Mouse (Mus musculus) MEL (cell line): ENCODE measurements around the gene Optn. TPM values are rescaled to one million over a fixed set of nuclear protein-coding genes. Genes with fewer than 3 reads are reported as not detected.
"Not testable (repeated sequence)": the region's sequence is repeated elsewhere in the genome, so short reads cannot be mapped to it uniquely, and the experiment has no call there.

ENCODE experiments used
- DNase-seq: peaks from one replicate; pipeline ENCODE4 v3.0.0; 2011; ENCODE audit warnings: low read depth, low spot score
- H3K27ac ChIP-seq: 2 replicates; pipeline ENCODE4 v1.5.1; 2012; ENCODE audit warnings: low read depth, mild to moderate bottlenecking, control low read depth, low read length, moderate library complexity; ENCODE audit not compliant: control insufficient read depth
- H3K27me3 ChIP-seq, 2 experiments: fragments of 150-350 bp in 1 of 2; sonication (generic) in 1 of 2; 2 replicates each; pipeline ENCODE4 v1.6.1; 2012; ENCODE audit warnings: low read length in 2 of 2, mild to moderate bottlenecking in 2 of 2, improper control_type of control experiment in 1 of 2, moderate library complexity in 1 of 2; ENCODE audit not compliant: insufficient read depth in 2 of 2, control insufficient read depth in 1 of 2
- H3K36me3 ChIP-seq, 2 experiments: 2 replicates each; pipeline ENCODE4 v1.6.1; 2012 to 2014; ENCODE audit warnings: low read length in 2 of 2, improper control_type of control experiment in 1 of 2, inconsistent platforms in 1 of 2, mild to moderate bottlenecking in 1 of 2; ENCODE audit not compliant: insufficient read depth in 2 of 2, control insufficient read depth in 1 of 2
- H3K4me1 ChIP-seq, 2 experiments: fragments of 150-350 bp in 1 of 2; sonication (generic) in 1 of 2; 2 replicates each; pipeline ENCODE4 v1.6.1; 2012; ENCODE audit warnings: low read length in 2 of 2, improper control_type of control experiment in 1 of 2, mild to moderate bottlenecking in 1 of 2; ENCODE audit not compliant: insufficient read depth in 2 of 2, control insufficient read depth in 1 of 2
- H3K4me3 ChIP-seq, 2 experiments: fragments of 150-350 bp in 1 of 2; sonication (generic) in 1 of 2; 2 replicates each; pipeline ENCODE4 v1.5.1; 2012; ENCODE audit warnings: low read depth in 2 of 2, low read length in 2 of 2, mild to moderate bottlenecking in 2 of 2, moderate library complexity in 2 of 2, control low read depth in 1 of 2, improper control_type of control experiment in 1 of 2; ENCODE audit not compliant: control insufficient read depth in 1 of 2, insufficient read depth in 1 of 2
- H3K79me2 ChIP-seq: 2 replicates; pipeline ENCODE4 v1.6.1; 2012; ENCODE audit warnings: mild to moderate bottlenecking, low read length, moderate library complexity; ENCODE audit not compliant: control insufficient read depth, poor library complexity, insufficient read depth
- H3K9ac ChIP-seq: 2 replicates; pipeline ENCODE4 v1.6.1; 2012; ENCODE audit warnings: low read depth, mild to moderate bottlenecking, control low read depth, low read length, moderate library complexity; ENCODE audit not compliant: control insufficient read depth, poor library complexity, severe bottlenecking
- H3K9me3 ChIP-seq: fragments of 150-350 bp; sonication (generic); replicated peaks from 2 replicates; pipeline ENCODE4 v1.6.1; 2012; ENCODE audit warnings: mild to moderate bottlenecking, low read length, improper control_type of control experiment, moderate library complexity; ENCODE audit not compliant: insufficient read depth
- CHD1 ChIP-seq: IDR thresholded peaks from 2 replicates; pipeline ENCODE4 v1.6.1; 2012; ENCODE audit warnings: low read depth, mild to moderate bottlenecking, inconsistent platforms, low read length, improper control_type of control experiment
- CTCF ChIP-seq, 3 experiments: IDR thresholded peaks in 2 of 3; conservative IDR thresholded peaks in 1 of 3; 2 replicates each; pipeline ENCODE4 v1.5.1; 2011 to 2012; ENCODE audit warnings: low read length in 3 of 3, low read depth in 2 of 3, mild to moderate bottlenecking in 2 of 3, improper control_type of control experiment in 1 of 3, inconsistent platforms in 1 of 3, mixed read lengths in 1 of 3, moderate library complexity in 1 of 3; ENCODE audit not compliant: control insufficient read depth in 1 of 3, insufficient read depth in 1 of 3, poor library complexity in 1 of 3, severe bottlenecking in 1 of 3
- HCFC1 ChIP-seq: IDR thresholded peaks from 2 replicates; pipeline ENCODE4 v1.6.1; 2012; ENCODE audit warnings: low read depth, mild to moderate bottlenecking, inconsistent platforms, low read length, improper control_type of control experiment, moderate library complexity
- JUND ChIP-seq: IDR thresholded peaks from 2 replicates; pipeline ENCODE4 v1.6.1; 2011; ENCODE audit warnings: low read depth, mild to moderate bottlenecking, improper control_type of control experiment, low read length
- MAZ ChIP-seq: IDR thresholded peaks from 2 replicates; pipeline ENCODE4 v1.6.1; 2012; ENCODE audit warnings: low read depth, mild to moderate bottlenecking, inconsistent platforms, low read length, improper control_type of control experiment
- RAD21 ChIP-seq: IDR thresholded peaks from 2 replicates; pipeline ENCODE4 v1.6.1; 2011; ENCODE audit warnings: mild to moderate bottlenecking, low read depth, low read length, improper control_type of control experiment
- SMC3 ChIP-seq: IDR thresholded peaks from 2 replicates; pipeline ENCODE4 v1.6.1; 2011; ENCODE audit warnings: low read depth, low read length, improper control_type of control experiment
- TAL1 ChIP-seq: IDR thresholded peaks from 2 replicates; pipeline ENCODE4 v1.6.1; 2012; ENCODE audit warnings: mild to moderate bottlenecking, inconsistent platforms, low read length, moderate library complexity, mixed read lengths
- TBP ChIP-seq: IDR thresholded peaks from 2 replicates; pipeline ENCODE4 v1.8.0; 2011; ENCODE audit warnings: low read depth, low read length, improper control_type of control experiment
- TCF12 ChIP-seq: IDR thresholded peaks from 2 replicates; pipeline ENCODE4 v1.6.1; 2014; ENCODE audit warnings: low read depth, mild to moderate bottlenecking, inconsistent platforms, low read length, improper control_type of control experiment, moderate library complexity
- ZC3H11A ChIP-seq: IDR thresholded peaks from 2 replicates; pipeline ENCODE4 v1.6.1; 2012; ENCODE audit warnings: low read depth, mild to moderate bottlenecking, inconsistent platforms, low read length, improper control_type of control experiment
- ZMIZ1 ChIP-seq: IDR thresholded peaks from 2 replicates; pipeline ENCODE4 v1.6.1; 2012; ENCODE audit warnings: low read depth, mild to moderate bottlenecking, inconsistent platforms, low read length, improper control_type of control experiment, moderate library complexity
- ZNF384 ChIP-seq: IDR thresholded peaks from 2 replicates; pipeline ENCODE4 v1.6.1; 2012; ENCODE audit warnings: low read depth, mild to moderate bottlenecking, inconsistent platforms, low read length, improper control_type of control experiment
- polyA plus RNA-seq, 2 experiments: library from polyadenylated mRNA; stranded (reverse) in 1 of 2; unstranded in 1 of 2; fragments of >175 nt in 1 of 2; fragments of >200 nt in 1 of 2; gene quantifications; 2 replicates each; pipeline versions ENCODE4 v1.2.1 to v1.2.4; 2012; ENCODE audit warnings: low replicate concordance in 2 of 2, low read depth in 1 of 2; ENCODE audit not compliant: insufficient read length in 2 of 2, insufficient read depth in 1 of 2, missing spikeins in 1 of 2
- total RNA-seq: library from RNA; depleted of rRNA; stranded (reverse); fragments of 300-350 nt; gene quantifications from 2 replicates; pipeline ENCODE4 v1.2.3, GENCODE M21; 2012

The Optn gene
- total and polyA plus RNA-seq, 3 experiments: 10.9 to 17.0 TPM; not detected in 1

DNA sequence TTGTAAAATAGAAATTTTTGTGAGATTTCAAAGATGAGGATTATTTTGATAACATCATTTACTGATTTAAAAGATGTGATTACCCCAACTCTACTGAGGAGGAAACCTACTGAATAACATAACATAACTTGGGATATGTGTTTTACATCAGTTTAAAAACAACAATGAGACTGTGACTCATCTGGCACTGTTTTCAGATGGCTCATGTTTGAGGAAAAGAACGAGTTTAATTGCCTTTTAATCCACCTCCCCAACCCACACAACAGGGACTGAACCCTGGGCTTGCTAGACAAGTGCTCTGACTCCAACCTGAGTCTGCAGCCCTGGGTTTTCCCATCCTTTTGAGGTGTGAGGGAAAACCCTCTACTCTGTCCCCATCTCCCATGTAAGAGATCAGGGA lies 31.5 kb upstream of the Optn start:
- Histone ChIP-seq H3K27me3 (no peaks in the 10 kb centered on the region), H3K4me3 (no peak overlapping the region), H3K9ac (no peak overlapping the region), H3K4me1 (no peaks in the 10 kb centered on the region), H3K79me2 (no peaks in the 10 kb centered on the region), H3K27ac (no peak overlapping the region), H3K9me3 (no peaks in the 10 kb centered on the region), H3K36me3 (no peaks in the 10 kb centered on the region)
- DNase-seq: no peak
- TF ChIP-seq TAL1 (no peak), ZMIZ1 (no peak), TCF12 (no peak)

DNA sequence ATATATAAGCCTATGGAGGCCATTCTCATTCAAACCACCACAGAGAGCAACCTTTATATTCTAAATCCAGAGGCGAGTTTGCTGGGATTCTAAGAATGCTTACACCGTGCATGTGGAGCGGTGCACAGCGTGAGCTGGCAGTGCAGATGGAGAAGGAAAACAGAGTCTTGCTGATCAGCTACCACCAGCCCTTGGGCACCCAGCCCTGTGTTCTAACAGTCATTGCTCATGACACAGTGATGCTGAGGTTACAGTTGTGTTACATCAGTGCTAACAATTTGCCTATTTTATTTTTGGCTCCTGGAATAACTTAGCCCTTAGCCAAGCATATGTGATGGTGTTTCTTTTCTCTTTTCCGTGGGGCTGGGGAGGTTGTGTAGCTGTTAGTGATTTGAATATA lies 31.0 kb upstream of the Optn start:
- Histone ChIP-seq H3K9ac (no peak overlapping the region), H3K4me1 (no peaks in the 10 kb centered on the region), H3K4me3 (no peak overlapping the region), H3K9me3 (no peaks in the 10 kb centered on the region), H3K27ac (no peak overlapping the region), H3K27me3 (no peaks in the 10 kb centered on the region), H3K79me2 (no peaks in the 10 kb centered on the region), H3K36me3 (no peaks in the 10 kb centered on the region)
- TF ChIP-seq TBP (no peak), HCFC1 (no peak), CHD1 (no peak), MAZ (no peak)
- DNase-seq: no peak

DNA sequence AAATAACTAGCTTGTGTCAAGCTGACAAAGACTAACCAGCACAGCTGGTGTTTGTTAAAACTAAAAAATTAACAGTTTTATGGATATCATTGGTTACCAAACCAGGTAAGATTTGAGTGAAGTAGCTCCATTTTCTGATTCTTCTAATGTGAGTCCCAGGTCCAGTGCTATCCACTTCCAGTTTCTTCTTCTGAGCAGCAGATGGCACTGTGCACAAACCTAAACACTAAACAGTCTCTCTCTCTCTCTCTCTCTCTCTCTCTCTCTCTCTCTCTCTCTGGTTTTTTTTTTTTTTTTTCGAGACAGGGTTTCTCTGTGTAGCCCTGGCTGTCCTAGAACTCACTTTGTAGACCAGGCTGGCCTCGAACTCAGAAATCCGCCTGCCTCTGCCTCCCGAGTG lies 26.5 kb upstream of the Optn start:
- peak; percentile 97 for TF ChIP-seq JUND
- peak; percentile 43 to 65 (median 56) for TF ChIP-seq CTCF (IDR thresholded peaks at IDR 0.05 in 2 of 3, conservative IDR thresholded peaks at IDR 0.05 in 1 of 3; ENCODE audit: control insufficient read depth in 1 of 3, insufficient read depth in 1 of 3, low read depth in 2 of 3, low read length in 3 of 3, poor library complexity in 1 of 3, severe bottlenecking in 1 of 3)
- TF ChIP-seq SMC3: peak; percentile 68
- peak; percentile 63 for TF ChIP-seq ZC3H11A
- TF ChIP-seq RAD21: peak; percentile 71
- peak; percentile 90 for TF ChIP-seq ZNF384
- not testable (repeated sequence) for H3K79me2 ChIP-seq, H3K4me1 ChIP-seq, H3K9ac ChIP-seq, H3K4me3 ChIP-seq, H3K27ac ChIP-seq, H3K9me3 ChIP-seq, H3K36me3 ChIP-seq, H3K27me3 ChIP-seq
- DNase-seq: peak; percentile 69
